Mouse (Mus musculus) heart, postnatal 36 days (tissue): ENCODE measurements around the gene Fbxw5. TPM values are rescaled to one million over a fixed set of nuclear protein-coding genes. Genes with fewer than 3 reads are reported as not detected.

Experiments used
- total RNA-seq, 2 experiments: library from RNA; stranded (reverse); gene quantifications; 2 replicates each; pipeline ENCODE4 v1.2.3; 2021

Fbxw5 gene
- total RNA-seq, 2 experiments from 2014 or later = 82.7 to 92.8 TPM

Other genes with a start within 250 kb of the Fbxw5 start
- 10 to 100 TPM; 13.4 to 15.1 TPM for gene Tmem203, start 245.3 kb upstream of the Fbxw5 start, total RNA-seq
- 1 to 10 TPM; 4.8 to 8.6 TPM for gene Tprn, start 238.1 kb upstream of the Fbxw5 start, total RNA-seq
- gene Ssna1, start 228.3 kb upstream of the Fbxw5 start, total RNA-seq = 10 to 100 TPM; 37.4 to 44.0 TPM
- gene Anapc2, start 228.3 kb upstream of the Fbxw5 start, total RNA-seq = 10 to 100 TPM; 38.6 to 39.1 TPM
- not detected for gene Tmem210, start 212.6 kb upstream of the Fbxw5 start, total RNA-seq
- gene Lrrc26, start 210.8 kb upstream of the Fbxw5 start, total RNA-seq = not detected
- gene Grin1, start 181.6 kb upstream of the Fbxw5 start, total RNA-seq = not detected
- gene Man1b1, start 168.4 kb upstream of the Fbxw5 start, total RNA-seq = 10 to 100 TPM; 21.9 to 23.2 TPM
- gene Dpp7, start 144.4 kb upstream of the Fbxw5 start, total RNA-seq = 1 to 10 TPM; 3.4 to 3.7 TPM
- gene Uap1l1, start 135.1 kb upstream of the Fbxw5 start, total RNA-seq = 1 to 10 TPM; 6.7 to 8.6 TPM
- gene Sapcd2, start 128.4 kb upstream of the Fbxw5 start, total RNA-seq = under 1 TPM; 0.46 to 0.56 TPM
- 10 to 100 TPM; 14.5 to 15.4 TPM for gene Entpd2, start 104.9 kb upstream of the Fbxw5 start, total RNA-seq
- 10 to 100 TPM; 27.3 to 27.8 TPM for gene Npdc1, start 101.4 kb upstream of the Fbxw5 start, total RNA-seq
- under 1 TPM; 0.27 to 0.36 TPM for gene Fut7, start 77.5 kb upstream of the Fbxw5 start, total RNA-seq
- gene Abca2, start 72.0 kb upstream of the Fbxw5 start, total RNA-seq = 10 to 100 TPM; 35.5 to 39.9 TPM
- gene Clic3, start 43.9 kb upstream of the Fbxw5 start, total RNA-seq = 1 to 10 TPM; 1.2 to 1.6 TPM
- 10 to 100 TPM; 23.0 to 23.4 TPM for gene Paxx, start 39.7 kb upstream of the Fbxw5 start, total RNA-seq
- gene Ptgds, start 30.7 kb upstream of the Fbxw5 start, total RNA-seq = 100 to 1,000 TPM; 189 to 202 TPM
- gene Lcn12, start 6.8 kb upstream of the Fbxw5 start, total RNA-seq = not detected
- 1 to 10 TPM; 1.5 to 1.6 TPM for gene C8g, start 969 bp downstream of the Fbxw5 start, total RNA-seq
- 10 to 100 TPM; 14.3 to 14.6 TPM for gene Traf2, start 46.2 kb downstream of the Fbxw5 start, total RNA-seq
- 100 to 1,000 TPM; 215 to 227 TPM for gene Edf1, start 57.1 kb downstream of the Fbxw5 start, total RNA-seq
- 1 to 10 TPM in 1 of 2 experiments, under 1 TPM in 1; 0.65 to 2.5 TPM for gene Mamdc4, start 74.1 kb downstream of the Fbxw5 start, total RNA-seq
- 10 to 100 TPM; 64.1 to 67.4 TPM for gene Phpt1, start 74.5 kb downstream of the Fbxw5 start, total RNA-seq
- gene Ajm1, start 81.0 kb downstream of the Fbxw5 start, total RNA-seq = under 1 TPM; 0.08 TPM
- gene Rabl6, start 107.8 kb downstream of the Fbxw5 start, total RNA-seq = 10 to 100 TPM; 60.9 to 62.5 TPM
- not detected for gene Ccdc183, start 116.9 kb downstream of the Fbxw5 start, total RNA-seq
- gene Tmem141, start 121.3 kb downstream of the Fbxw5 start, total RNA-seq = 10 to 100 TPM; 24.1 to 29.5 TPM
- 1 to 10 TPM; 5.2 to 7.5 TPM for gene Fcna, start 127.3 kb downstream of the Fbxw5 start, total RNA-seq
- under 1 TPM in 1 of 2 experiments, not detected in 1; 0.73 TPM for gene Lcn8, start 152.4 kb downstream of the Fbxw5 start, total RNA-seq
- not detected for gene Lcn5, start 157.2 kb downstream of the Fbxw5 start, total RNA-seq
- gene Lcn6, start 176.0 kb downstream of the Fbxw5 start, total RNA-seq = not detected
- gene Lcn10, start 182.0 kb downstream of the Fbxw5 start, total RNA-seq = not detected
- not detected for gene Obp2a, start 199.3 kb downstream of the Fbxw5 start, total RNA-seq
- gene Bmyc, start 206.0 kb downstream of the Fbxw5 start, total RNA-seq = 10 to 100 TPM; 12.2 to 13.4 TPM
- not detected for gene Obp2b, start 236.3 kb downstream of the Fbxw5 start, total RNA-seq